Mouse (Mus musculus) C2C12 (cell line): ENCODE data around the gene Dpp7.

Experiments used
- CEBPB ChIP-seq: IDR thresholded peaks from one replicate; pipeline ENCODE4 v1.6.1; 2011; ENCODE audit warnings: low read depth, mild to moderate bottlenecking, control low read depth, moderate library complexity
- CTCF ChIP-seq: IDR thresholded peaks from one replicate; pipeline ENCODE4 v1.5.1; 2011; ENCODE audit not compliant: control insufficient read depth, insufficient read depth, insufficient read length
- MYOD1 ChIP-seq: IDR thresholded peaks from one replicate; pipeline ENCODE4 v1.6.1; 2011; ENCODE audit warnings: low read depth; ENCODE audit not compliant: control insufficient read depth, insufficient read length
- MYOG ChIP-seq: IDR thresholded peaks from one replicate; pipeline ENCODE4 v1.6.1; 2011; ENCODE audit not compliant: control insufficient read depth, insufficient read length; ENCODE audit errors: extremely low read depth
- USF1 ChIP-seq: IDR thresholded peaks from one replicate; pipeline ENCODE4 v1.6.1; 2011; ENCODE audit warnings: low read depth, mild to moderate bottlenecking, control low read depth, moderate library complexity

GRCm38 (mm10) chr2:25403994-25404393 is 47.8 kb upstream of the Dpp7 start:
- TF ChIP-seq CTCF (no peak), MYOD1 (no peak), CEBPB (no peak), MYOG (no peak), USF1 (no peak)
